Mouse (Mus musculus) forebrain, postnatal 0 days (tissue): Measurements from ENCODE around the gene Rpl3. TPM values are rescaled to one million over a fixed set of nuclear protein-coding genes. Genes with fewer than 3 reads are reported as not detected.

ENCODE experiments used
- ATAC-seq: fragments of 200-750 bp; cut with Nextera tagmentation; 2 replicates; pipeline ENCODE4 v1.8.0; 2017; ENCODE audit warnings: mild to moderate bottlenecking, moderate library complexity
- DNase-seq: peaks from one replicate; pipeline ENCODE4 v3.0.0-alpha.2; 2015
- H3K27ac ChIP-seq: fragments of 300-500 bp; sonication (generic); 2 replicates; pipeline ENCODE4 v1.5.1; 2014; ENCODE audit warnings: low read depth, mild to moderate bottlenecking, antibody characterized with exemption, low read length, moderate library complexity, mixed read lengths
- H3K27me3 ChIP-seq: fragments of 300-500 bp; sonication (generic); 2 replicates; pipeline ENCODE4 v1.6.1; 2014; ENCODE audit warnings: mild to moderate bottlenecking, low read length, mixed read lengths; ENCODE audit not compliant: insufficient read depth
- H3K36me3 ChIP-seq: fragments of 300-500 bp; sonication (generic); 2 replicates; pipeline ENCODE4 v1.6.1; 2014; ENCODE audit warnings: mild to moderate bottlenecking, moderate library complexity; ENCODE audit not compliant: insufficient read depth
- H3K4me1 ChIP-seq: fragments of 300-500 bp; sonication (generic); 2 replicates; pipeline ENCODE4 v1.6.1; 2014; ENCODE audit warnings: antibody characterized with exemption; ENCODE audit not compliant: insufficient read depth
- H3K4me2 ChIP-seq: fragments of 300-500 bp; sonication (generic); 2 replicates; pipeline ENCODE4 v1.6.1; 2014; ENCODE audit warnings: low read depth, mild to moderate bottlenecking, moderate library complexity
- H3K4me3 ChIP-seq: fragments of 300-500 bp; sonication (generic); 2 replicates; pipeline ENCODE4 v1.5.1; 2014; ENCODE audit warnings: low read depth, low read length, mixed read lengths
- H3K9ac ChIP-seq: fragments of 300-500 bp; sonication (generic); 2 replicates; pipeline ENCODE4 v1.6.1; 2014; ENCODE audit warnings: mild to moderate bottlenecking
- H3K9me3 ChIP-seq: fragments of 300-500 bp; sonication (generic); 2 replicates; pipeline ENCODE4 v1.6.1; 2016; ENCODE audit warnings: low read length
- CTCF ChIP-seq: sonication (generic); IDR thresholded peaks from 2 replicates; pipeline ENCODE4 v1.5.1; 2016; ENCODE audit warnings: antibody characterized with exemption, control low read depth, low read depth
- WGBS: fragments of 180-500 bp; shearing (Covaris S2); extraction: QIAGEN DNeasy Blood & Tissue Kit; methylation state at CpG from one replicate; pipeline ENCODE4 v1.1.7; 2014; 5-methylcytosine and 5-hydroxymethylcytosine counted together
- polyA plus RNA-seq: library from polyadenylated mRNA; unstranded; fragments of >200 nt; fragmentation: Nextera tagmentation; extraction: Ambion mirVana; gene quantifications from 2 replicates; pipeline ENCODE4 v1.2.1, GENCODE M21; 2015
- total RNA-seq: library from RNA; depleted of rRNA; stranded (reverse); fragments of >200 nt; gene quantifications from 2 replicates; pipeline ENCODE4 v1.2.3, GENCODE M21; 2014

Gene Rpl3
- total and polyA plus RNA-seq, 2 experiments from 2014 or later = 578 to 804 TPM

GRCm38 (mm10) chr15:80115866-80116794, 24.5 kb upstream of the Rpl3 start:
- no peak overlapping the region for H3K4me2 ChIP-seq
- TF ChIP-seq CTCF = no peak
- H3K36me3 ChIP-seq = peaks cover 42% of the 10 kb centered on the region
- 76% methylated on average over 13 of the region's 13 CpGs for WGBS
- H3K4me3 ChIP-seq = no peak overlapping the region
- no peak for ATAC-seq
- H3K27me3 ChIP-seq = no peaks in the 10 kb centered on the region
- H3K9me3 ChIP-seq = no peaks in the 10 kb centered on the region
- no peak overlapping the region for H3K9ac ChIP-seq
- no peaks in the 10 kb centered on the region for H3K4me1 ChIP-seq
- no peak overlapping the region for H3K27ac ChIP-seq
- DNase-seq = no peak

GRCm38 (mm10) chr15:80115256-80115655, 23.6 kb upstream of the Rpl3 start:
- H3K4me3 ChIP-seq = no peak overlapping the region
- H3K4me2 ChIP-seq = no peak overlapping the region
- no peaks in the 10 kb centered on the region for H3K4me1 ChIP-seq
- ATAC-seq (no peak), DNase-seq (no peak)
- peaks cover 50% of the 10 kb centered on the region for H3K36me3 ChIP-seq
- 63% methylated on average over 5 of the region's 5 CpGs for WGBS
- H3K27me3 ChIP-seq = no peaks in the 10 kb centered on the region
- no peak for TF ChIP-seq CTCF
- H3K27ac ChIP-seq = no peak overlapping the region
- no peak overlapping the region for H3K9ac ChIP-seq
- H3K9me3 ChIP-seq = no peaks in the 10 kb centered on the region

- no peak overlapping the region for H3K27ac ChIP-seq
- peaks cover 52% of the 10 kb centered on the region for H3K36me3 ChIP-seq
- ATAC-seq (no peak), DNase-seq (no peak)
- no peak for TF ChIP-seq CTCF
- no peaks in the 10 kb centered on the region for H3K9me3 ChIP-seq
- no peak overlapping the region for H3K4me2 ChIP-seq
- H3K27me3 ChIP-seq = no peaks in the 10 kb centered on the region
- no peak overlapping the region for H3K4me3 ChIP-seq
- 91% methylated on average over 7 of the region's 7 CpGs for WGBS
- no peak overlapping the region for H3K9ac ChIP-seq
- no peaks in the 10 kb centered on the region for H3K4me1 ChIP-seq
Observed at GRCm38 (mm10) chr15:80114414-80114813, 22.7 kb upstream of the Rpl3 start.

DNA sequence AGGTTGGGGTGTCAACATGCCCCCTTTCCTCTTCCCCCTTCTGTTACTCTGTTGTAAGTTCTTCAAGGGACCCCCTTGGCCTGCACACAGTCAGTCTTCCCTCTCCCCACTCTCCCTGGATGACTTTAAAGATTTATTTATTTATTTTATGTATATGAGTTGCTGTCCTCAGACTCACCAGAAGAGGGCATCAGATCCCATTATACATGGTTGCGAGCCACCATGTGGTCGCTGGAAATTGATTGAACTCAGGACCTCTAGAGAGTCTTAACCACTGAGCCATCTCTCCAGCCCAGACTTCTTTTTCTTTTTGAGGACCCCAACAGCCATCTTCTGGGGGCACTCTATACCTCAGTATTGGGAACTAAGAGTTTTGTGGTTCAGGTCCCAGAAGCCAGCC, 20.8 kb upstream of the Rpl3 start:
- peaks cover 54% of the 10 kb centered on the region for H3K36me3 ChIP-seq
- no peaks in the 10 kb centered on the region for H3K4me1 ChIP-seq
- H3K27me3 ChIP-seq = no peaks in the 10 kb centered on the region
- DNase-seq = no peak
- peak; percentile 42 for TF ChIP-seq CTCF
- H3K9ac ChIP-seq = no peak overlapping the region
- no peak overlapping the region for H3K4me3 ChIP-seq
- no peak overlapping the region for H3K4me2 ChIP-seq
- no peak overlapping the region for H3K27ac ChIP-seq
- no peaks in the 10 kb centered on the region for H3K9me3 ChIP-seq
- no peak for ATAC-seq
- WGBS = 54% methylated on average over 2 of the region's 2 CpGs

GRCm38 (mm10) chr15:80111436-80111835, 19.8 kb upstream of the Rpl3 start:
- TF ChIP-seq CTCF = no peak
- 88% methylated on average over 12 of the region's 12 CpGs for WGBS
- Histone ChIP-seq H3K36me3 (peaks cover 47% of the 10 kb centered on the region), H3K4me2 (no peak overlapping the region), H3K4me1 (no peaks in the 10 kb centered on the region), H3K9ac (no peak overlapping the region), H3K27ac (no peak overlapping the region), H3K27me3 (no peaks in the 10 kb centered on the region), H3K4me3 (no peak overlapping the region), H3K9me3 (no peaks in the 10 kb centered on the region)
- ATAC-seq = no peak
- no peak for DNase-seq

- ATAC-seq (no peak), DNase-seq (no peak)
- H3K4me3 ChIP-seq = no peak overlapping the region
- peaks cover 27% of the 10 kb centered on the region for H3K36me3 ChIP-seq
- H3K27me3 ChIP-seq = no peaks in the 10 kb centered on the region
- H3K4me1 ChIP-seq = no peaks in the 10 kb centered on the region
- H3K9me3 ChIP-seq = no peaks in the 10 kb centered on the region
- H3K27ac ChIP-seq = no peak overlapping the region
- H3K4me2 ChIP-seq = no peak overlapping the region
- no peak for TF ChIP-seq CTCF
- WGBS = 86% methylated on average over 3 of the region's 3 CpGs
- no peak overlapping the region for H3K9ac ChIP-seq
Observed at GRCm38 (mm10) chr15:80107575-80107974, 15.9 kb upstream of the Rpl3 start.

- Histone ChIP-seq H3K4me2 (no peak overlapping the region), H3K4me3 (no peak overlapping the region), H3K36me3 (peaks cover 22% of the 10 kb centered on the region), H3K27me3 (no peaks in the 10 kb centered on the region), H3K27ac (no peak overlapping the region), H3K4me1 (no peaks in the 10 kb centered on the region), H3K9me3 (no peaks in the 10 kb centered on the region), H3K9ac (no peak overlapping the region)
- 94% methylated on average over 8 of the region's 8 CpGs for WGBS
- ATAC-seq = no peak
- no peak for DNase-seq
- TF ChIP-seq CTCF = no peak
Observed at GRCm38 (mm10) chr15:80107143-80107542, 15.5 kb upstream of the Rpl3 start.
